Mouse (Mus musculus): Measurements from ENCODE around the gene Tcf7l2. TPM values are rescaled to one million over a fixed set of nuclear protein-coding genes. Genes with fewer than 3 reads are reported as not detected.

Tcf7l2 gene
- polyA plus RNA-seq, 1 experiment from 2014 or later = 45.6 TPM

DNA sequence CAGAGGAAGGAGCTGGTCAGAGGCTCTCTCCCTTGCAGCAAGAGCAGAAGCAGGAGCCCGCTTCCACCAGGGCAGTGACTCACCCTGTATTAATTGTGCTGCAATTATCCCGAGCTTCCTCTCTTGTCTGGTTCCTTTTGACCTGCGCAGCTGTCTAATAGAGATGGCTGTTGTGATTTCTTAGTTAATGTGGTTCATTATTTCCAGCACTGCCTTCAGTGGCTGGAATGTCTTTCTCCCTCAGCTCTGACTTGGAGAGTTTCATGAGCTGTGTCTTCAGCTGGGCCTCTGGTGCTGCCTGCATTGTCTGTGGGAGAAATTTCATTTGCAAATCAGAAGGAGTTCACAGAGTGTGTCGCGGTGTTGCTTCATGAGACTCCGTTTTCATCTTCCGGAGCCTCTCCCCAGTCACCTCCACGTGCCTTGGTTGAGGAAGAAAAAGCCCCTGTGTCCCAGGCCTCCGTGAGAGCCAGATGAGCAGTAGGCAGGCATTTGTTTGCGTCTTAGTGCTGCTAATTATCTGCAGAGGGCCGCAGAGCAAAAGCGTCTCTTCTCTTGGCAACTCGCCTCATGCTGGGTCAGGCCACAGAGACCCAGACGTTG, 228.4 kb downstream of the Tcf7l2 start:
- Histone ChIP-seq H3K9ac (ENCODE audit: low read length) (no peak overlapping the region), H3K9me3 (replicated peaks; ENCODE audit: control insufficient read depth, low read length) (no peaks in the 10 kb centered on the region), H3K27me3 (ENCODE audit: control insufficient read depth, insufficient read depth, low read length) (no peaks in the 10 kb centered on the region), H3K4me3 (ENCODE audit: low read length) (no peak overlapping the region), H3K27ac (ENCODE audit: low read length) (no peak overlapping the region), H3K4me1 (ENCODE audit: control insufficient read depth, insufficient read depth, low read length) (no peaks in the 10 kb centered on the region), H3K4me2 (ENCODE audit: low read depth, low read length) (no peak overlapping the region), H3K36me3 (ENCODE audit: control insufficient read depth, insufficient read depth) (no peaks in the 10 kb centered on the region)
- 44% methylated on average over 14 of the region's 14 CpGs for WGBS
- no peak for ATAC-seq (replicated peaks; ENCODE audit: extremely low read depth, insufficient read depth, low FRiP score)

GRCm38 (mm10) chr19:55976073-55976472, 234.5 kb downstream of the Tcf7l2 start:
- no peak overlapping the region for H3K4me3 ChIP-seq (ENCODE audit: low read length)
- no peaks in the 10 kb centered on the region for H3K4me1 ChIP-seq (ENCODE audit: control insufficient read depth, insufficient read depth, low read length)
- peaks cover 2% of the 10 kb centered on the region; the same call in 1 of the 2 replicates for H3K9me3 ChIP-seq (replicated peaks; ENCODE audit: control insufficient read depth, low read length)
- H3K27me3 ChIP-seq (ENCODE audit: control insufficient read depth, insufficient read depth, low read length) = no peaks in the 10 kb centered on the region
- no peak for ATAC-seq (replicated peaks; ENCODE audit: extremely low read depth, insufficient read depth, low FRiP score)
- H3K4me2 ChIP-seq (ENCODE audit: low read depth, low read length) = no peak overlapping the region
- no peak overlapping the region for H3K9ac ChIP-seq (ENCODE audit: low read length)
- 90% methylated on average over 9 of the region's 9 CpGs for WGBS
- no peak overlapping the region for H3K27ac ChIP-seq (ENCODE audit: low read length)
- H3K36me3 ChIP-seq (ENCODE audit: control insufficient read depth, insufficient read depth) = no peaks in the 10 kb centered on the region

All from heart, embryonic 16.5 days (tissue).